In genomic region chr16:18128564-18128935, GRCm38 (mm10) we compare ENCODE assay signal across 10 mouse cellular contexts. TPM values are rescaled to one million over a fixed set of nuclear protein-coding genes. Genes with fewer than 3 reads are reported as not detected.
DNase-seq lines count a peak whose midpoint lies in the region; ATAC-seq lines count a peak whose summit lies in the region.
"Had no signal": no experiment of that assay in that cellular context is flagged by ENCODE, and none has a peak within 500 bp of the region (broad histone marks: within the 10 kb centered on the region; RNA-seq: fewer than 3 reads in every experiment).

No protein-coding gene starts in this region.

- no peaks in the 10 kb centered on the region for H3K36me3 ChIP-seq in heart, embryonic 14.5 days (ENCODE audit: control insufficient read depth, insufficient read depth, low read length)
- H3K36me3 ChIP-seq in embryonic facial prominence, embryonic 11.5 days (replicated peaks; ENCODE audit: control insufficient read depth, insufficient read depth, low read depth, low read length), result no peaks in the 10 kb centered on the region
- no peaks in the 10 kb centered on the region for H3K36me3 ChIP-seq in hindbrain, embryonic 13.5 days
- H3K36me3 ChIP-seq in midbrain, embryonic 12.5 days, result no peaks in the 10 kb centered on the region

- peak overlapping the region; percentile 98; the same call in 1 of the 2 replicates for H3K4me2 ChIP-seq in heart, embryonic 14.5 days (ENCODE audit: low read length)
- H3K4me2 ChIP-seq in embryonic facial prominence, embryonic 11.5 days (ENCODE audit: low read depth, low read length), result peak overlapping the region; percentile 83
- peak overlapping the region; percentile 73 for H3K4me2 ChIP-seq in hindbrain, embryonic 13.5 days
- peak overlapping the region; percentile 98 for H3K4me2 ChIP-seq in midbrain, embryonic 12.5 days (replicated peaks)

- no peak for ATAC-seq in heart, embryonic 14.5 days (ENCODE audit: insufficient number of reproducible peaks, insufficient read depth, low FRiP score, low read depth)
- no peak for ATAC-seq in embryonic facial prominence, embryonic 11.5 days (replicated peaks; ENCODE audit: insufficient number of reproducible peaks, low FRiP score, low TSS enrichment, low read depth)
- ATAC-seq in hindbrain, embryonic 13.5 days (ENCODE audit: low FRiP score), result peak; percentile 11; the same call in 1 of the 2 replicates
- no peak for ATAC-seq in midbrain, embryonic 12.5 days (ENCODE audit: low FRiP score, low read depth)

- 61% methylated on average over 6 of the region's 6 CpGs for WGBS in heart, embryonic 14.5 days
- WGBS in embryonic facial prominence, embryonic 11.5 days, result 61% methylated on average over 6 of the region's 6 CpGs
- WGBS in hindbrain, embryonic 13.5 days, result 58% methylated on average over 6 of the region's 6 CpGs
- 61% methylated on average over 6 of the region's 6 CpGs for WGBS in midbrain, embryonic 12.5 days

- H3K27me3 ChIP-seq in heart, embryonic 14.5 days (ENCODE audit: control insufficient read depth, insufficient read depth, low read length), result peaks cover 41% of the 10 kb centered on the region
- H3K27me3 ChIP-seq in embryonic facial prominence, embryonic 11.5 days (ENCODE audit: control insufficient read depth, insufficient read depth, low read length), result peaks cover 33% of the 10 kb centered on the region
- H3K27me3 ChIP-seq in hindbrain, embryonic 13.5 days, result peaks cover 46% of the 10 kb centered on the region
- H3K27me3 ChIP-seq in midbrain, embryonic 12.5 days, result peaks cover 75% of the 10 kb centered on the region

- H3K4me3 ChIP-seq in heart, embryonic 14.5 days (ENCODE audit: control insufficient read depth in 1 of 2, insufficient read depth in 1 of 2, low read depth in 1 of 2, low read length in 2 of 2), result no peak overlapping the region; a peak in 1 of 4 replicates
- peak overlapping the region; percentile 46; the same call in 1 of the 2 replicates for H3K4me3 ChIP-seq in embryonic facial prominence, embryonic 11.5 days (ENCODE audit: low read depth, low read length)
- peak overlapping the region; percentile 77 for H3K4me3 ChIP-seq in hindbrain, embryonic 13.5 days
- peak overlapping the region; percentile 77 for H3K4me3 ChIP-seq in midbrain, embryonic 12.5 days

- H3K4me1 ChIP-seq in heart, embryonic 14.5 days (ENCODE audit: control insufficient read depth in 2 of 2, insufficient read depth in 2 of 2, low read length in 2 of 2), result peaks cover 7 to 17% of the 10 kb centered on the region in 2 experiments; a peak in 3 of 4 replicates
- no peaks in the 10 kb centered on the region for H3K4me1 ChIP-seq in embryonic facial prominence, embryonic 11.5 days (ENCODE audit: control insufficient read depth, insufficient read depth, low read length)
- H3K4me1 ChIP-seq in hindbrain, embryonic 13.5 days (replicated peaks), result peaks cover 40% of the 10 kb centered on the region
- H3K4me1 ChIP-seq in midbrain, embryonic 12.5 days, result peaks cover 21% of the 10 kb centered on the region

- no peaks in the 10 kb centered on the region for H3K9me3 ChIP-seq in heart, embryonic 14.5 days (ENCODE audit: control insufficient read depth, low read length)
- H3K9me3 ChIP-seq in embryonic facial prominence, embryonic 11.5 days (replicated peaks; ENCODE audit: control insufficient read depth, low read length), result no peaks in the 10 kb centered on the region
- H3K9me3 ChIP-seq in hindbrain, embryonic 13.5 days, result no peaks in the 10 kb centered on the region
- no peaks in the 10 kb centered on the region for H3K9me3 ChIP-seq in midbrain, embryonic 12.5 days

- no peak overlapping the region for H3K27ac ChIP-seq in heart, embryonic 14.5 days (replicated peaks in 1 of 2; ENCODE audit: control insufficient read depth in 1 of 2, insufficient read depth in 1 of 2, low read depth in 2 of 2, low read length in 2 of 2)
- no peak overlapping the region for H3K27ac ChIP-seq in embryonic facial prominence, embryonic 11.5 days (replicated peaks; ENCODE audit: low read depth, low read length)
- H3K27ac ChIP-seq in hindbrain, embryonic 13.5 days, result 0 out of 2 replicates have a peak overlapping the region, but pooled peaks have one; percentile 89
- H3K27ac ChIP-seq in midbrain, embryonic 12.5 days (replicated peaks), result no peak overlapping the region
- H3K27ac ChIP-seq: kidney, postnatal 0 days had no signal

- no peak for DNase-seq in heart, adult 11 months
- DNase-seq in embryonic facial prominence, embryonic 11.5 days (ENCODE audit: low spot score), result no peak
- DNase-seq in thymus, postnatal 14 days, result no peak
- no peak for DNase-seq in cerebellum, adult 11 months
- DNase-seq in right cerebral cortex, adult 2 months (ENCODE audit: low spot score in 2 of 2), result no peak
- DNase-seq: adrenal gland, adult 8-10 months had no signal

- H3K9ac ChIP-seq in heart, embryonic 14.5 days (ENCODE audit: low read length), result no peak overlapping the region
- H3K9ac ChIP-seq in embryonic facial prominence, embryonic 11.5 days (replicated peaks; ENCODE audit: low read length), result no peak overlapping the region; the same call in 1 of the 2 replicates
- peak overlapping the region; percentile 91 for H3K9ac ChIP-seq in hindbrain, embryonic 13.5 days
- peak overlapping the region; percentile 81 for H3K9ac ChIP-seq in midbrain, embryonic 12.5 days (replicated peaks)

RNA-seq across cellular contexts. Expression of gene Rtn4r, which starts 1.1 kb away (rescaled TPM):
- polyA plus RNA-seq in heart, embryonic 14.5 days (2014; fragmentation: Nextera tagmentation; extraction: Ambion mirVana), result 0.43 and 1.00 TPM in 2 replicates
- 1.1 and 1.7 TPM in 2 replicates for polyA plus RNA-seq in embryonic facial prominence, embryonic 11.5 days (2014; fragmentation: Nextera tagmentation; extraction: Ambion mirVana)
- 14.0 TPM in 2 replicates for polyA plus RNA-seq in hindbrain, embryonic 13.5 days (2015; fragmentation: Nextera tagmentation; extraction: Ambion mirVana)
- 7.6 and 7.9 TPM in 2 replicates for polyA plus RNA-seq in midbrain, embryonic 12.5 days (2016; fragmentation: Nextera tagmentation; extraction: Ambion mirVana)

RNA-seq across cellular contexts. Expression of gene Prodh, which starts 38.5 kb away (rescaled TPM):
- 6.9 and 7.4 TPM in 2 replicates for polyA plus RNA-seq in heart, embryonic 14.5 days (2014; fragmentation: Nextera tagmentation; extraction: Ambion mirVana)
- polyA plus RNA-seq in embryonic facial prominence, embryonic 11.5 days (2014; fragmentation: Nextera tagmentation; extraction: Ambion mirVana), result 10.4 and 11.0 TPM in 2 replicates
- polyA plus RNA-seq in hindbrain, embryonic 13.5 days (2015; fragmentation: Nextera tagmentation; extraction: Ambion mirVana), result 4.8 TPM in 2 replicates
- polyA plus RNA-seq in midbrain, embryonic 12.5 days (2016; fragmentation: Nextera tagmentation; extraction: Ambion mirVana), result 6.8 and 8.7 TPM in 2 replicates

Comparison
In these comparisons a context has a peak if more than half of its experiments do, and no peak if none do; other contexts are left out.
1. H3K4me3 ChIP-seq: peak in embryonic facial prominence, embryonic 11.5 days (single experiment), hindbrain, embryonic 13.5 days (single experiment) and midbrain, embryonic 12.5 days (single experiment); none in heart, embryonic 14.5 days (0 of 2).
2. H3K9ac ChIP-seq: peak in hindbrain, embryonic 13.5 days (single experiment) and midbrain, embryonic 12.5 days (single experiment); none in heart, embryonic 14.5 days (single experiment) and embryonic facial prominence, embryonic 11.5 days (single experiment).
3. Peak in every context shown above with its lines, with median percentiles within 50 percentile points of each other: H3K4me2 ChIP-seq.